Mouse (Mus musculus) embryonic facial prominence, embryonic 12.5 days (tissue): ENCODE data around the gene Dhrs3. TPM values are rescaled to one million over a fixed set of nuclear protein-coding genes. Genes with fewer than 3 reads are reported as not detected.

ENCODE experiments used
- ATAC-seq: fragments of 200-750 bp; cut with Nextera tagmentation; 2 replicates; pipeline ENCODE4 v1.8.0; 2017; ENCODE audit not compliant: insufficient number of reproducible peaks, insufficient read depth, low FRiP score, low TSS enrichment
- H3K27ac ChIP-seq: fragments of 300-500 bp; sonication (generic); 2 replicates; pipeline ENCODE4 v1.5.1; 2016; ENCODE audit warnings: mild to moderate bottlenecking
- H3K27me3 ChIP-seq: fragments of 300-500 bp; sonication (generic); 2 replicates; pipeline ENCODE4 v1.6.1; 2016; ENCODE audit warnings: mild to moderate bottlenecking, moderate library complexity
- H3K36me3 ChIP-seq: fragments of 300-500 bp; sonication (generic); 2 replicates; pipeline ENCODE4 v1.6.1; 2016; ENCODE audit warnings: mild to moderate bottlenecking
- H3K4me1 ChIP-seq: fragments of 300-500 bp; sonication (generic); 2 replicates; pipeline ENCODE4 v1.6.1; 2016
- H3K4me2 ChIP-seq: fragments of 300-500 bp; sonication (generic); replicated peaks from 2 replicates; pipeline ENCODE4 v1.6.1; 2016; ENCODE audit warnings: mild to moderate bottlenecking, moderate library complexity
- H3K4me3 ChIP-seq: fragments of 300-500 bp; sonication (generic); 2 replicates; pipeline ENCODE4 v1.5.1; 2016; ENCODE audit warnings: mild to moderate bottlenecking
- H3K9ac ChIP-seq: fragments of 300-500 bp; sonication (generic); 2 replicates; pipeline ENCODE4 v1.6.1; 2016; ENCODE audit warnings: mild to moderate bottlenecking, moderate library complexity
- H3K9me3 ChIP-seq: fragments of 300-500 bp; sonication (generic); 2 replicates; pipeline ENCODE4 v1.6.1; 2016; ENCODE audit warnings: mild to moderate bottlenecking, moderate library complexity
- WGBS: fragments of 180-500 bp; shearing (Covaris S2); methylation state at CpG from one replicate; pipeline ENCODE4 v1.1.7; 2016; 5-methylcytosine and 5-hydroxymethylcytosine counted together
- polyA plus RNA-seq: library from polyadenylated mRNA; unstranded; fragments of >200 nt; fragmentation: Nextera tagmentation; extraction: Ambion mirVana; gene quantifications from 2 replicates; pipeline ENCODE4 v1.2.1, GENCODE M21; 2016

Gene Dhrs3
- 52.2 and 56.7 TPM in 2 replicates for polyA plus RNA-seq

DNA sequence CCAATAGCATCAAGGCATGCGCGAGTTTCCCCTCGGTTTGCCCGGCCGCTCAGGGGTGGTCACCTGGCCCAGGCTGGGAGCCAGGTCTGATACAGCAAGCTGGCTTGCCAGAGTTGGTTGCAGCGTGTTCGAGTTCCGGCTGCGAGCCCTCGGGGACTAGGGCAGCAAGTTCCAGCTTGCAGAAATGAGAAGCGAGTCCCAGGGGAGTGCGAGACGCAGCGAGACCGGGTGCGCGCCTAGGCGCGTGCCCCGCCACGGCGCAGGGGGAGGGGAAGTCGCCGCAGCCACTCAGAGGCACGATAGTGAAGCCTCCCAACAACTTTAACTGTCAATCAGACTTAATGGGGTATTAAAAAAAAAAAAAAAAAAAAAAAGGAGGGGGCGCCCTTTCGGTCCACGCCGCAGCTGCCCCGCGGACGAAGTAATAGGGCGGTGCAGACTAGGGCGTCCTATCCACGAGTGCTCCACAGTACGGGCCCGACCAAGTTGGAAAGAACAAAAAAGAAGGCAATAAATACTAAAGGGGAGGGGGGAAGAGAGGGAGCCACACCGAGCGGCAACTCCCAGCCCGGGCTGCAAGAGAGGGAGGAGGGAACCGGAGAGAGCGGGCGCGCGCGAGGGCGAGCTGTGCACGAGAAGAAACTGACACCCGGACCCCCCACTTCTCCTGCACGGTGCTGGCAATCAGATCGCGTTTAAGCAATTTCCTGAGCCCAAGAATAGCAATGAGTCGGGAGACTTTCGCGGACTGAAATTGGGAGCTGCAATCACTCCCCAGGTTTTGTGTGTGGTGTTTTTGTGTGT, at the start of gene Dhrs3:
Gene Dhrs3, plus strand, starts transcription at position 695 of the 804 bp plus-strand sequence.
- peak within 1 kb of the TSS; percentile 61 for H3K4me3 ChIP-seq
- peak; percentile 77 for ATAC-seq
- peak within 1 kb of the TSS; percentile 81 for H3K27ac ChIP-seq
- WGBS, result under 1% methylated on average over 55 of the region's 55 CpGs
- H3K9me3 ChIP-seq, result no peaks in the 10 kb centered on the region
- peak within 1 kb of the TSS; percentile 82 for H3K4me2 ChIP-seq
- no peaks in the 10 kb centered on the region for H3K27me3 ChIP-seq
- H3K36me3 ChIP-seq, result no peaks in the 10 kb centered on the region
- peak within 1 kb of the TSS; percentile 60 for H3K9ac ChIP-seq
- H3K4me1 ChIP-seq, result peaks cover 44% of the 10 kb centered on the region

DNA sequence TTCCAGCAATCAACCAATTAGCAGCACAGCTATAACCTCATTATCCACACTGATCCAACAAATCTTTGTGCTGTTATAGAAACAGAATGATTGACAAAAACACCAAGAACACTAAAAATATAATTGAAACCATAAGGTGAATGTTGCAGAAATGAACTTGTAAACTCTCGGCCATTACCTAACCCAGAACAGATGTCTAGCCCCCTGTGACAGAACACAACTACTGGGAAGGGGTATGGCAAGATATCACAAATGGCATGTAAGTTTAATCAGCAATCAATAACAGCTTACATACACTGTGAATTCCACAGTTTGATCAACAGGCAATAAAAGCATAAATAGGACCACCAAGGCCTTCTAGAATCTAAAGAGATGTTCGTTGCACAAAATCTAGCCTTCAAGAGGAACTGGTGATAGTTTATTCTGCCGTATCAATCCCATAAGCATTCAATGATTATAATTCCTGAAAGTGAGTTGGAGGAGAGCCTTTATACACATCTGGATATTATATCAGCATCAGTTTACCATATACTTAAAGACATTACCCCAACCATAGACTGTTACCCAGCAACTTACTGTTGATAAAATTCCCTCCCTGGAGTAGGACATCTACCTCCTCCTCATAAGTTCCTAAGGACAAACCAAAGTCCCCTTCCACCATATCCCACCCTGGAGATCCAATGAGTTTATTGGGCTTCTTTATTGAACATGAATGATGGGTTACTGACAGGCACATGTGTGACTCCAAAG, 30.7 kb upstream of the Dhrs3 start:
- Histone ChIP-seq H3K4me2 (no peak overlapping the region), H3K9me3 (no peaks in the 10 kb centered on the region), H3K27me3 (no peaks in the 10 kb centered on the region), H3K27ac (no peak overlapping the region), H3K36me3 (no peaks in the 10 kb centered on the region), H3K4me3 (no peak overlapping the region), H3K9ac (no peak overlapping the region), H3K4me1 (no peaks in the 10 kb centered on the region)
- no peak for ATAC-seq
- 61% methylated on average over 3 of the region's 3 CpGs for WGBS

DNA sequence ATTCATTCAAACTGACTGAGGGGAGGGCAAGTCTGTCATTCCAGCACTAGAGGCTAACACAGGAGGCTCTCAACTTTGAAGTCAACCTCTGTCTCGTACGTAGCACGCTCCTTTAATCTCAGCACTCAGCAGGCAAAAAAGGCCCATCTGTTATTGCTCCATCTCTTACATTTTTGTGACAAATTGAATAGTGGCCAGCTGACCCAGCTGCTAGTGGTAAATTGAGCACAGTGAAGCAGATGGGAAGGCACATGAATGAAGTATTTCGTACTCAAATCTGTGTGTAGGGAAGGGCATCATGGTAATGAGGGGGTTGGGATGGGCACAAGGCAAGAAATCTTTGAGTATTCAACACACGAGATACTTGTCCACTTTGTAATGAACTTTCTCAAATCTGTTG, 24.7 kb upstream of the Dhrs3 start:
- Histone ChIP-seq H3K9ac (no peak overlapping the region), H3K27me3 (no peaks in the 10 kb centered on the region), H3K27ac (no peak overlapping the region), H3K4me3 (no peak overlapping the region), H3K9me3 (no peaks in the 10 kb centered on the region), H3K4me1 (no peaks in the 10 kb centered on the region), H3K36me3 (no peaks in the 10 kb centered on the region), H3K4me2 (no peak overlapping the region)
- no peak for ATAC-seq
- 73% methylated on average over 5 of the region's 5 CpGs for WGBS

DNA sequence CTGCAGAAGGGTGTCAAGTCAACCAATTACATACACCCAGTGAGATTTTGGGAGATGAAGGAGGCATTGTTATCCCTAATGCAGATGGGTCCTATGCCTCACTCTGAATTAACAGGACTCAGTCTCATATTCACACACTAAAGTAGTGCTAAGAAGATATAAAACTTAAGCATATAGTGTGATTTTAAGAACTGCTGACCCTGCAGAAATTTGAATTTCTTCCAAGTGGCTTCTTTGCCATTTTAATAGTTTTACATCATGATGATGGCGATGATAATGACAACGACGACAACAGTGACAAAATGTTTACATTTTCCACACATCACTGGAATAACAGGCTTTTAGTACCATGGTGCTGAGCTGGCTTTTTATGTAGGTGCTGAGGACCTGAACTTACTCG, 24.0 kb upstream of the Dhrs3 start:
- no peaks in the 10 kb centered on the region for H3K9me3 ChIP-seq
- ATAC-seq, result no peak
- H3K36me3 ChIP-seq, result no peaks in the 10 kb centered on the region
- H3K4me3 ChIP-seq, result no peak overlapping the region
- WGBS, result 83% methylated on average over 4 of the region's 4 CpGs
- no peak overlapping the region for H3K9ac ChIP-seq
- peaks cover under 1% of the 10 kb centered on the region; the same call in 1 of the 2 replicates for H3K27me3 ChIP-seq
- H3K27ac ChIP-seq, result no peak overlapping the region
- no peaks in the 10 kb centered on the region for H3K4me1 ChIP-seq
- no peak overlapping the region for H3K4me2 ChIP-seq

DNA sequence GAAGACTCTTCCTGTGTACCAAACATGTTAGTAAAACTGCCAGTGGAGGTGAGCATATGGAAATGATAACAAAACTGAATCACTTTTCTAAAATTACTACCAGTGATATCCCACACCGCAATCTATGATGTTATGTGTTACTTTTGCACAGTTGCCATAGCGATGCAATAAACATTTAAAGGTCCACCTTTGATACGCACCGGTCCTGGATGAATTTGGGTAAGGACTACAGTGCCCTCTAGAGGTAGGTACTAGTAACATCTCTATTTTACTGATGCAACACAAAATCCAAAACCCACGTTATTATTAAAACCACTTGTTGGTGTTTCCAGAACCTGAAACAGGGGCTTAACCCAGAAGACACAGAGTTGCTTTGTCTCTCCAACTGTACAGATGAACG, 19.7 kb upstream of the Dhrs3 start:
- Histone ChIP-seq H3K9ac (no peak overlapping the region), H3K27ac (no peak overlapping the region), H3K36me3 (no peaks in the 10 kb centered on the region), H3K4me1 (no peaks in the 10 kb centered on the region), H3K27me3 (peaks cover 3% of the 10 kb centered on the region; the same call in 1 of the 2 replicates), H3K4me3 (no peak overlapping the region), H3K4me2 (no peak overlapping the region), H3K9me3 (no peaks in the 10 kb centered on the region)
- ATAC-seq, result no peak
- WGBS, result 32% methylated on average over 6 of the region's 6 CpGs

DNA sequence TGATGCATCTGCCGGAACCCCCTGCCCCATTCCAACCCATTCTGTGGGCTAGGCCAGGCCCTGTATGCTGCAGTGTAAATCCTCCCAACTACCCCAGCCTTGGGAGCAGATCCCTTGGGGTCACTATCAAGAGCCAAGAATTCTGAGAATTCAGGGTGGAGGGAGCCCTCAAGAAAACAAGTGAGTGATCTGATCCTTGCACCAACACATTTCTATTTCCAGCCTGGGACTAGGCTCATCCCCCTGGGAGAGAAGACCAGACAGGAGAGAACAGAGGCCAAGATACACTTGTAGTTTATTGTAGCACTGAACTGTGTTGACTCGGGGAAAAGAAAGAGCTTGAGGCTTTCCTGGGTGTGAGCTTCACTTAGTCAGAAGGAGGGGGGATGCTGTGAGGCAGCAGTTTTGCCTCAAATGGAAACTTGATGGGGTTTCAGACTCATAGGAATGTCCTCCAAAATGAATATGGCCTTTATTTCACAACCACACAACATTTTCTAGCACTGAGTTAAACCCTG, 17.0 kb upstream of the Dhrs3 start:
- no peak for ATAC-seq
- WGBS, result 74% methylated on average over 2 of the region's 2 CpGs
- no peaks in the 10 kb centered on the region for H3K36me3 ChIP-seq
- H3K4me3 ChIP-seq, result no peak overlapping the region
- H3K4me1 ChIP-seq, result no peaks in the 10 kb centered on the region
- no peak overlapping the region for H3K9ac ChIP-seq
- H3K27ac ChIP-seq, result no peak overlapping the region
- H3K27me3 ChIP-seq, result peaks cover 3% of the 10 kb centered on the region; the same call in 1 of the 2 replicates
- H3K4me2 ChIP-seq, result no peak overlapping the region
- no peaks in the 10 kb centered on the region for H3K9me3 ChIP-seq

DNA sequence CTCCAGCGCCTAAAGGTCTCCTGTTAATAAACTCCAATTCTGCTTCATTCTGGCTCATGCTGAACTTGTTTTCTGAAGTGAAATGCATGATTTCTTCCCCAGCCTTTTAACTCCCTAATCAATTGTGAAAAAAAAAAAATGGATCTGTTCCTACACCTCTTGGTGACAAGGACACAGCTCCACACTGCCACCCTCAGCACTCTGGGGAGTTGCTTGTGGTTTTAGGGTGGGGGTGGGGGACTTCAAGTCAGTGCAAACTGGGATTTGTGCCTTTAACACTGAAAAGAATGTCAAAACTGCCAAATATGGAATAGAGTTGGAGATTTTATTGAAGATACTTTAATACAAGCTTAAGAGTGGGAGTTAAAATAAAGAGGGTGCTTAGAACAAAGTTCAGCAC, 13.1 kb upstream of the Dhrs3 start:
- no peak for ATAC-seq
- H3K27ac ChIP-seq, result no peak overlapping the region
- no peak overlapping the region for H3K9ac ChIP-seq
- H3K36me3 ChIP-seq, result no peaks in the 10 kb centered on the region
- H3K4me1 ChIP-seq, result peaks cover 5% of the 10 kb centered on the region; the same call in 1 of the 2 replicates
- H3K9me3 ChIP-seq, result no peaks in the 10 kb centered on the region
- WGBS, result 50% methylated on average over 1 of the region's 1 CpGs
- H3K4me3 ChIP-seq, result no peak overlapping the region
- no peaks in the 10 kb centered on the region for H3K27me3 ChIP-seq
- no peak overlapping the region for H3K4me2 ChIP-seq

DNA sequence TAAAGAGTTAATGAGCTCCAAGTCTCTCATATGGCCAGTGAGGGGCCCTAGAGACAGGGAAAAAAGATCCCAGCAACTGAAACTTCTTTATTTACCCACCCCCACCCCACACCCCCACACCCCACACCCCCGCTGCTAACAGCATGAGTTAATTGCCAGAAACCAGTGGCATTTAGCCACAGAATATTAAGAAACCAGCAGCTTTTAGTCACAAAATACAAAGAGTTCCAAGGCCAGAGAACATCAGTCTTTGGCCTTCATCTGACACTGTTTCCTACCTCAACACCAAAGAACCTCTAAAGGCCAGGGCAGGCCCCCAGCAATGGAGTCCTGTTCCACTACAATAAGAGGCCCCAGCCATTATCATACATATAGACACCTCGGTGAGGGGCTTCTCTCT, 11.3 kb upstream of the Dhrs3 start:
- Histone ChIP-seq H3K4me3 (no peak overlapping the region), H3K4me2 (no peak overlapping the region), H3K27ac (no peak overlapping the region), H3K27me3 (no peaks in the 10 kb centered on the region), H3K9ac (no peak overlapping the region), H3K9me3 (no peaks in the 10 kb centered on the region), H3K36me3 (no peaks in the 10 kb centered on the region), H3K4me1 (peaks cover 5% of the 10 kb centered on the region; the same call in 1 of the 2 replicates)
- no peak for ATAC-seq
- WGBS, result 82% methylated on average over 2 of the region's 2 CpGs

DNA sequence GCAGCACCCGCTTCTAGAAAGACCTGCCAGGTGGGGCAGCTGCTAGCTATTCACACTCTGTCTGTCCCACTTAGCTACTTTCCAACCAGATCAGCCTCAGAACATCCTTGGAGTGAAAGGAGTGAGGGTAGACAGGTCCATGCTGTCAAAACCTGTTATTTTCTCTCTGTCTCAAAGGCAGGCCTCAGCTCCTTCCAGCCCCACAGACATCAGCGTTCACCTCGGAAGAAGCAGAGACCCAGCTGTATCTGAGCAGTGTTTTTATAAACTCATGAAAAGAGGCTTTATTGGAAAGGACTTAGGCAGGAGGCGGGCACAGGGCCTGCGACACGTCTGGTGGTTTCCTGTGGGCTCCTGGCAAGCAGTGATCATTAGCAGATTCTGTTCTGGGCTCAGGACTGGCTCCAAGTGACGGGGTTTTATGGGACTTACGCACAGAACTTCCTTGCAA, 9.7 kb upstream of the Dhrs3 start:
- ATAC-seq, result peak; percentile 60; the same call in 1 of the 2 replicates
- Histone ChIP-seq H3K4me2 (no peak overlapping the region), H3K4me1 (peaks cover 9% of the 10 kb centered on the region; the same call in 1 of the 2 replicates), H3K27ac (peak overlapping the region; percentile 67), H3K4me3 (no peak overlapping the region), H3K36me3 (no peaks in the 10 kb centered on the region), H3K9me3 (no peaks in the 10 kb centered on the region), H3K27me3 (no peaks in the 10 kb centered on the region), H3K9ac (no peak overlapping the region)
- 34% methylated on average over 8 of the region's 8 CpGs for WGBS

DNA sequence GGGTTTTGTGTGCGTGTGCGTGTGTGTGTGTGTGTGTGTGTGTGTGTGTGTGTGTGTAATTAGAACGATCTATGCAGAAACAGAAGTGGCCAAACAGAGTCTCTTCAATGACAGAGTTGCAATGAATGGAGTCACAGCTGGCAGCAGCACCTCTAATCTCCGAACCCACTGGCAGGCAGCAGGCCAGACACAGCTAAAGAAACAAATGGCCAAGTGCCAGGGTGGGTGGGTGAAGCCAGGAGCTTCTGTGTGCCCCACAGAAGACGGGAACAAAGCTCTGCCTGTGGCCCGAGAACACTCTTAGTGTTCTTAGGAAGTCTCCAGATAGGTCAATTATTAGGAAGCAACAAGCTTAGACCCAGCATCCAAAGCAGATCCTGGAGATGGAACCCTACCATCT, 6.2 kb upstream of the Dhrs3 start:
- Histone ChIP-seq H3K27ac (no peak overlapping the region), H3K4me3 (no peak overlapping the region)
- no peak for ATAC-seq

DNA sequence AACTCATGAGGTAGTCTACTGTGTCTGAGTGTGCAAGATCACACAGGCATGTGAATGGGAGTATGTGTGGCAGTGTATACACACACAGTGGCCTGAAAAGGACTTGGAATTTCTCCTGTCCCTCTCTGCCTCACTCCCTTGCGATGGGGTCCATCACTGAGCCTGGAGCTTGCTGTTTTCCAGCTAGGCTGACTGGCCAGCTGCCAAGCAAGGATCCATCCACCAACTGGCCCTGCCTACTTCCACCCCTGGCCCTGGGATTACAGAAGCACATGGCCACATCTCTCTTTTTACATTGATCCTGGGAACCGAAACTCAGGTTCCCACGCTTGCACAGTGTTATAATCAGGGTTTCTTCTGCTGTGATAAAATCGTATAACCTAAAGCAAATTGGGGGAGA, 3.9 kb upstream of the Dhrs3 start:
- Histone ChIP-seq H3K4me2 (no peak overlapping the region), H3K27ac (no peak overlapping the region), H3K4me3 (no peak overlapping the region), H3K9ac (no peak overlapping the region), H3K4me1 (peaks cover 17% of the 10 kb centered on the region), H3K9me3 (no peaks in the 10 kb centered on the region), H3K36me3 (no peaks in the 10 kb centered on the region), H3K27me3 (no peaks in the 10 kb centered on the region)
- WGBS, result 82% methylated on average over 4 of the region's 4 CpGs
- ATAC-seq, result no peak

More for the DNA sequence above, 6.2 kb upstream of the Dhrs3 start:
- H3K27me3 ChIP-seq, result no peaks in the 10 kb centered on the region
- H3K4me2 ChIP-seq, result no peak overlapping the region
- H3K9ac ChIP-seq, result no peak overlapping the region
- WGBS, result 77% methylated on average over 6 of the region's 6 CpGs
- no peaks in the 10 kb centered on the region for H3K36me3 ChIP-seq
- H3K9me3 ChIP-seq, result no peaks in the 10 kb centered on the region
- H3K4me1 ChIP-seq, result peaks cover 13% of the 10 kb centered on the region
